Mouse (Mus musculus) intestine, embryonic 15.5 days (tissue): Measurements from ENCODE around the gene Rhbdd3. TPM values are rescaled to one million over a fixed set of nuclear protein-coding genes. Genes with fewer than 3 reads are reported as not detected.

Source experiments
- ATAC-seq: fragments of 200-750 bp; cut with Nextera tagmentation; 2 replicates; pipeline ENCODE4 v1.8.0; 2017; ENCODE audit warnings: moderate TSS enrichment, moderate library complexity
- H3K27ac ChIP-seq: fragments of 300-500 bp; sonication (generic); 2 replicates; pipeline ENCODE4 v1.5.1; 2015; ENCODE audit warnings: mild to moderate bottlenecking, inconsistent platforms
- H3K27me3 ChIP-seq: fragments of 300-500 bp; sonication (generic); replicated peaks from 2 replicates; pipeline ENCODE4 v1.6.1; 2015; ENCODE audit warnings: inconsistent platforms
- H3K36me3 ChIP-seq: fragments of 300-500 bp; sonication (generic); 2 replicates; pipeline ENCODE4 v1.6.1; 2015; ENCODE audit warnings: inconsistent platforms
- H3K4me1 ChIP-seq: fragments of 300-500 bp; sonication (generic); replicated peaks from 2 replicates; pipeline ENCODE4 v1.6.1; 2015; ENCODE audit warnings: inconsistent platforms
- H3K4me2 ChIP-seq: fragments of 300-500 bp; sonication (generic); replicated peaks from 2 replicates; pipeline ENCODE4 v1.6.1; 2015; ENCODE audit warnings: mild to moderate bottlenecking, inconsistent platforms
- H3K4me3 ChIP-seq: fragments of 300-500 bp; sonication (generic); replicated peaks from 2 replicates; pipeline ENCODE4 v1.5.1; 2015; ENCODE audit warnings: inconsistent platforms
- H3K9ac ChIP-seq: fragments of 300-500 bp; sonication (generic); 2 replicates; pipeline ENCODE4 v1.6.1; 2015; ENCODE audit warnings: inconsistent platforms
- H3K9me3 ChIP-seq: fragments of 300-500 bp; sonication (generic); 2 replicates; pipeline ENCODE4 v1.6.1; 2016; ENCODE audit warnings: inconsistent platforms
- WGBS: fragments of 180-500 bp; shearing (Covaris S2); methylation state at CpG from one replicate; pipeline ENCODE4 v1.1.7; 2015; 5-methylcytosine and 5-hydroxymethylcytosine counted together
- polyA plus RNA-seq: library from polyadenylated mRNA; unstranded; fragments of >200 nt; fragmentation: Nextera tagmentation; extraction: Ambion mirVana; gene quantifications from 2 replicates; pipeline ENCODE4 v1.2.1, GENCODE M21; 2015

Rhbdd3 gene
- polyA plus RNA-seq, 1 experiment from 2014 or later: 27.5 TPM

- H3K27me3 ChIP-seq: peaks cover 66% of the 10 kb centered on the region
- no peak overlapping the region for H3K4me2 ChIP-seq
- WGBS: 22% methylated on average over 27 of the region's 27 CpGs
- no peak overlapping the region for H3K27ac ChIP-seq
- no peak overlapping the region for H3K4me3 ChIP-seq
- peaks cover 57% of the 10 kb centered on the region for H3K4me1 ChIP-seq
- no peak for ATAC-seq
- no peak overlapping the region for H3K9ac ChIP-seq
- no peaks in the 10 kb centered on the region for H3K9me3 ChIP-seq
- H3K36me3 ChIP-seq: no peaks in the 10 kb centered on the region
Measured at GRCm38 (mm10) chr11:5059704-5060156, 39.0 kb upstream of the Rhbdd3 start.

DNA sequence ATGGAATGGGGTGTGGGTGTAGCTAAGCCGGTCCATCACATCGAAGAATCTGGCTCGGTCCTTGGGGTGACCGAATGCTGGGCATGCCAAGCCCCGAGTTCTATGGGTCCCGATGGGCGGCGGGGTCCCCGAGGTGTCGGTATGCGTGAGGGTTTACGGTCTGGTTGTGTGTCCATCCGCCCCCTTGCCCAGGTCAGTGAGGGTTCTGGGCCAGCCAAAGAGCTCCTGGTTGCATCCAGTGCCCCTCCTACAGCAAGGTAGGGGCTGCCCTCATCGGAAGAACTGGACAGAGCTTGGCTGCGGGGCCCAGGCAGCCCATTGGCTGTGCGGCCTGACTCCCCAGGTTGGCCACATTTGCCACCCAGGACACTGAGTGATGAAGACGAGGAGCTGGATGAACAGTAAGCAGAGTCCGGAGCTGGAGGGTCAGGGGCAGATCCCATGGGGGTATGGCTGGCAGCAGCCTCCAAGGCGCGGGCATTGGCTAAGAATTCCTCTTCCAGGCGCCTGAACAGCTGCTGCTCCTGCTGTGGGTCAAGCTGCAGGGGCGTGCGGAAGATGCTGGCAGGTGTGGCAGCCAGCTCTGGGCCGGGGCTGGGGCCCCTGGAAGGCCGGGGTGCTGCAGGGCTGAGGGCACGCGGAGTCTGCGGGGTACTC, 37.8 kb upstream of the Rhbdd3 start:
- WGBS: 69% methylated on average over 28 of the region's 28 CpGs
- peaks cover 57% of the 10 kb centered on the region for H3K4me1 ChIP-seq
- H3K36me3 ChIP-seq: no peaks in the 10 kb centered on the region
- H3K9ac ChIP-seq: no peak overlapping the region; the same call in 1 of the 2 replicates
- no peak overlapping the region for H3K27ac ChIP-seq
- peak overlapping the region; percentile 88 for H3K4me2 ChIP-seq
- H3K4me3 ChIP-seq: peak overlapping the region; percentile 38
- no peaks in the 10 kb centered on the region for H3K9me3 ChIP-seq
- no peak for ATAC-seq
- H3K27me3 ChIP-seq: peaks cover 62% of the 10 kb centered on the region

GRCm38 (mm10) chr11:5061413-5062139, 37.1 kb upstream of the Rhbdd3 start:
- peak overlapping the region; percentile 88 for H3K4me2 ChIP-seq
- peaks cover 51% of the 10 kb centered on the region for H3K4me1 ChIP-seq
- H3K27me3 ChIP-seq: peaks cover 55% of the 10 kb centered on the region
- peak; percentile 75 for ATAC-seq
- peak overlapping the region; percentile 38 for H3K4me3 ChIP-seq
- H3K9me3 ChIP-seq: no peaks in the 10 kb centered on the region
- WGBS: 5% methylated on average over 62 of the region's 62 CpGs
- H3K27ac ChIP-seq: 0 out of 2 replicates have a peak overlapping the region, but pooled peaks have one; percentile 14
- H3K36me3 ChIP-seq: no peaks in the 10 kb centered on the region
- peak overlapping the region; percentile 42 for H3K9ac ChIP-seq

DNA sequence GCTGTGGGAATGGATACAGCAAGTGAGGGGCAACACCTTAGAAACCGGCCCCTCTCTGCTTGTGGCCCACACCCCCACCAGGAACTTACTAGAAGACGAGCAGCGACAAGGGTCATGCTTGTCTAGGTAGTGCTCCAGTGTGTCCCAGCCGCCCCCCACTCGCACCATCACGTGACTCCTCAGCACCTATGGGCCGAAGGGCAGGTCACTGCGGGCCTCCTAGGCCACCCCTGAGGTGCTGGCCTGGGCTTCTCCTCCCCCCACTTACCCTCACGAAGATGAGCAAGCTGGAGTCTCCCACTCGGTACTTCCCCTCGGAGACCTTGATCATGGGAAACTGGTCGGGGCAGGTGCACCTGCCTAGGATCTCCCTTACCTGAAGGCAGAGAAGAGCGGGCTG, 36.4 kb upstream of the Rhbdd3 start:
- peaks cover 51% of the 10 kb centered on the region for H3K4me1 ChIP-seq
- peak overlapping the region; percentile 88 for H3K4me2 ChIP-seq
- no peaks in the 10 kb centered on the region for H3K9me3 ChIP-seq
- peaks cover 48% of the 10 kb centered on the region for H3K27me3 ChIP-seq
- peak overlapping the region; percentile 24; the same call in 1 of the 2 replicates for H3K9ac ChIP-seq
- ATAC-seq: no peak; the same call in 1 of the 2 replicates
- 30% methylated on average over 13 of the region's 13 CpGs for WGBS
- no peaks in the 10 kb centered on the region for H3K36me3 ChIP-seq
- H3K27ac ChIP-seq: 0 out of 2 replicates have a peak overlapping the region, but pooled peaks have one; percentile 22
- H3K4me3 ChIP-seq: peak overlapping the region; percentile 38

DNA sequence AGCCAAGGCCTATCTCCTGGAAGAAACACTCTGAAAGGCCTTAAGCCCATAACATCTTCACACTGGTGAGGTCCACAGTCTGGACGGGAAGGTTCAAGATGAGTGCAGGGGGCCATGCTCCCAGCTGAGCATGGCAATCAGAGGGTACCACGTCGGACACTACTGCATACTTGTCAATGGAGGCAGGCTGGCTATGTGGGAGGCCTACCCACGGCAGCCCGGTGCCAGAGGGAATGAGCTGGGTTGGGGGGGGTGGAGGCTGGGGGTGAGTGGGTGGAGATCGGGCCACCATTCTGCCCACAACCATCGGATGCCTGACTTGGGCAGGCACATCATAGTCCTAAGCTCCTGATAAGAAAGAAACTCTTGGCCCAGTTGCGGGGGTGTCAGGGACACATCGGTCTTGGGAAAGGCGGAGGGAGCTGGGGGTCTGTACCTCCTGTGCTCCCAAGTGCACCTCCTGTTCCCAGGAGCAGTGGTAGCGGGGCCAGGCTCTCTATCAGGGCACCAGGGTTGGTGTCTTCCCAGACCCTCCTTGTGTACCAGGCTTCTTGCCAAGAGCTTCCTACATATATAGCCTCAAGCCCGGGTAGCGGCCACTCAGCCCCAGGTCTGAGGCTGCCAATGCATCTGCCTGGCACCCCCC, 35.7 kb upstream of the Rhbdd3 start:
- Histone ChIP-seq H3K27ac (no peak overlapping the region), H3K36me3 (peaks cover 2% of the 10 kb centered on the region; the same call in 1 of the 2 replicates), H3K27me3 (peaks cover 41% of the 10 kb centered on the region), H3K4me3 (no peak overlapping the region), H3K4me2 (peak overlapping the region; percentile 95; the same call in 1 of the 2 replicates), H3K9ac (no peak overlapping the region), H3K9me3 (no peaks in the 10 kb centered on the region), H3K4me1 (peaks cover 46% of the 10 kb centered on the region)
- WGBS: 74% methylated on average over 13 of the region's 13 CpGs
- ATAC-seq: no peak

DNA sequence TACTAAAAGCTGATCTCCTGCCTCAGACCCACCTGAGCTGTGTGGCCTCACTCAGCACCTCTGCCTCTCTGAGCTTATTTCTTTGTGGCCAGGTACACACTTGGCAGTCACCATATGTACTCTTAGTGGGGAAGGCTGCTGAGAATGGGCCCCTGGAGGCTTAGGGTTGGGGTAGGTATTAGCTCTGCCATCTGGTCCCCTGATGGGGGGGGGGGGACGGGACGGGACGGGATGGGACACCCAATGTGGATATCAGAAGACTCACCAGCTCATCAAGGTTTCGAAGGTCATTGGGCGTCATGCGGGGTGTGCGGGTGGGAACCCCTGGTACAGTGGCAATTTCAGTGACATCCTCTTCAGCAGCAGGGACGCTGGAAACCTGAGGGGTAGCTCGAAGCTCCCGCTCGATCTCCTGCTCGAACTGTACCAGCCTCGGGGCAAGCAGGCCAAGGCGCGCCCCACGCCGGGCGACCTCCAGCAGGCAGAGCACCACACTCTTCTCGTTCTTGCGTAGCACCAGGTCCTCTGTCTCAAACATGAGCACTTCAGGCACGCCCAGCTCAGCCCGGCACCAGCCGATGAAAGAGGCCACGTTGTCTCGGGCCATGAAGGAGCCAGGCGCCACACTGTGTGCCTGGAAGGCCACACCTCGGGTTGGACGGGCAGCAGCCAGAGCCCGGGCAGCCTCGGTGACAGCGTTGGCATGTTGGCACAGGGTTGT, 35.0 kb upstream of the Rhbdd3 start:
- no peak for ATAC-seq
- H3K4me3 ChIP-seq: peak overlapping the region; percentile 76
- H3K9me3 ChIP-seq: no peaks in the 10 kb centered on the region
- H3K27ac ChIP-seq: no peak overlapping the region
- H3K36me3 ChIP-seq: peaks cover 9% of the 10 kb centered on the region
- H3K4me2 ChIP-seq: peak overlapping the region; percentile 95
- H3K27me3 ChIP-seq: peaks cover 36% of the 10 kb centered on the region
- H3K9ac ChIP-seq: peak overlapping the region; percentile 82; the same call in 1 of the 2 replicates
- H3K4me1 ChIP-seq: peaks cover 41% of the 10 kb centered on the region
- WGBS: 62% methylated on average over 31 of the region's 31 CpGs

DNA sequence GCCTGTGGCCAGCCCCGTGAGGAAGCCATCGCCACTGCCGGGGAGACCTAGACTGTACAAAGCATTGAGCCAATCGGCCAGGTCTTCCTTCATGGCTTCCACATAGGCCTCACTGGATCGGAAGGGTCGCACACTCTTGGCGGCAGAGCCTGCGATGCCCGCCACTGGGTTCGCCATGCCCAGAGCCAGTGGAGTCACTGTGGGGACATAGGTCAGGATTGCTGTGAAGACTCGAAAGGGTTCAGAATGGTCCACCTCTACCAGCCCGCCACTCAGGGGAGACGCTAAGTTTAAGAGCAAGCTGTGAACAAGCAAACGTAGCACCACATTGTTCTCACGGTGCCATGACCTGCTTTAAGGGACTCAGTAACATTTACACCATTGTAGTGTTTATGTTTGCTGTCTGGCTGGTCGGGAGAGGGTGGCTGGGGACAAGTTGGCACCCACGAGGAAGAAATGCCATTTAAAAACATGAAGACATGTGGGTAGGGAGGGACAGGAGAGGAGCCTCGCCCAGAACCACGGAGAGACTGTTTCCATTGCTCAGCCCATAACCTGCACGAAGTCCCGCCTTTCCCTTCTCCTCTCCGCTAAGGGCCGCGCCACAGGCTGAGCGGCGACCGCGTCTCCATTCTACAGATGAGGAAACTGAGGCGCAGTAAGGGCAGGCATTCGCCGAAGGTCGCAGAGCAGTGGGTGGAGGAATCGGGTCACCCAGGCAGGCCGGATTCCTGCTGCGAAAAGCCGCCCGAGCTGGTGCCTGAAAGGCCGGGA, 34.3 kb upstream of the Rhbdd3 start:
- H3K27me3 ChIP-seq: peaks cover 28% of the 10 kb centered on the region
- WGBS: 19% methylated on average over 38 of the region's 38 CpGs
- H3K4me3 ChIP-seq: peak overlapping the region; percentile 76
- H3K36me3 ChIP-seq: peaks cover 17% of the 10 kb centered on the region
- ATAC-seq: no peak
- peak overlapping the region; percentile 95 for H3K4me2 ChIP-seq
- H3K27ac ChIP-seq: 0 out of 2 replicates have a peak overlapping the region, but pooled peaks have one; percentile 14
- peak overlapping the region; percentile 82 for H3K9ac ChIP-seq
- H3K4me1 ChIP-seq: peaks cover 36% of the 10 kb centered on the region
- no peaks in the 10 kb centered on the region for H3K9me3 ChIP-seq

- peaks cover 21% of the 10 kb centered on the region for H3K27me3 ChIP-seq
- peaks cover 36% of the 10 kb centered on the region for H3K4me1 ChIP-seq
- H3K9me3 ChIP-seq: no peaks in the 10 kb centered on the region
- ATAC-seq: peak; percentile 86
- peak within 1 kb of the TSS; percentile 74 for H3K27ac ChIP-seq
- peaks cover 18% of the 10 kb centered on the region for H3K36me3 ChIP-seq
- WGBS: under 1% methylated on average over 50 of the region's 50 CpGs
- peak within 1 kb of the TSS; percentile 95 for H3K4me2 ChIP-seq
- peak within 1 kb of the TSS; percentile 76 for H3K4me3 ChIP-seq
- peak within 1 kb of the TSS; percentile 82 for H3K9ac ChIP-seq
Measured at GRCm38 (mm10) chr11:5065056-5065821, 33.5 kb upstream of the Rhbdd3 start, which contains the start of gene Gas2l1. Gene Gas2l1 (minus strand): TSS chr11:5065327.

DNA sequence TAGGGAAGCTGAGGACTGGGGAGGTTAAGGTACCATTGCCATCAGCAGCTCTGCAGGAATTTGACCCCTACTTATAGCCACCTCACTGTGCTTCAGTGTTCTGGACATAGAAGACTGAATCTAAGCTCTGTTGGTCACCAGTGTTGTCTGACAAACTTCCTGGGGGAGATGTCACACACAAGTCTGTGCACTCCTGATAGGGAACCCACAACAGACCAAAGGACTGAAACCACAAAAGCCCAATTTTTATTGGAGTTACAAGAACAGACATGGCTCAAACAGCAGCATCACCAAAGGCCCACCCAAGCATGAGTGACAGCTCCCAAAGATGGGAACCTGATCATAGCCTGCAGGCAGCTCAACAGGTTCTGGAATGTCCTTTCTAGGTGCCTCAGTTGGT, 31.7 kb upstream of the Rhbdd3 start:
- H3K4me1 ChIP-seq: peaks cover 23% of the 10 kb centered on the region
- no peak overlapping the region for H3K4me3 ChIP-seq
- no peak overlapping the region for H3K27ac ChIP-seq
- H3K27me3 ChIP-seq: peaks cover 5% of the 10 kb centered on the region; the same call in 1 of the 2 replicates
- peaks cover 28% of the 10 kb centered on the region for H3K36me3 ChIP-seq
- no peaks in the 10 kb centered on the region for H3K9me3 ChIP-seq
- no peak overlapping the region for H3K4me2 ChIP-seq
- ATAC-seq: no peak
- no peak overlapping the region for H3K9ac ChIP-seq

GRCm38 (mm10) chr11:5068126-5068971, 30.4 kb upstream of the Rhbdd3 start:
- H3K4me1 ChIP-seq: peaks cover 14% of the 10 kb centered on the region
- H3K9me3 ChIP-seq: no peaks in the 10 kb centered on the region
- no peak for ATAC-seq
- no peak overlapping the region for H3K4me3 ChIP-seq
- H3K4me2 ChIP-seq: no peak overlapping the region
- H3K27me3 ChIP-seq: no peaks in the 10 kb centered on the region; the same call in 1 of the 2 replicates
- WGBS: 80% methylated on average over 9 of the region's 9 CpGs
- no peak overlapping the region for H3K9ac ChIP-seq
- H3K36me3 ChIP-seq: peaks cover 40% of the 10 kb centered on the region
- H3K27ac ChIP-seq: no peak overlapping the region
